Mouse (Mus musculus): ENCODE data around the gene Gm8897.
"Not testable (repeated sequence)": the region's sequence is repeated elsewhere in the genome, so short reads cannot be mapped to it uniquely, and the experiment has no call there.

Gm8897 gene

DNA sequence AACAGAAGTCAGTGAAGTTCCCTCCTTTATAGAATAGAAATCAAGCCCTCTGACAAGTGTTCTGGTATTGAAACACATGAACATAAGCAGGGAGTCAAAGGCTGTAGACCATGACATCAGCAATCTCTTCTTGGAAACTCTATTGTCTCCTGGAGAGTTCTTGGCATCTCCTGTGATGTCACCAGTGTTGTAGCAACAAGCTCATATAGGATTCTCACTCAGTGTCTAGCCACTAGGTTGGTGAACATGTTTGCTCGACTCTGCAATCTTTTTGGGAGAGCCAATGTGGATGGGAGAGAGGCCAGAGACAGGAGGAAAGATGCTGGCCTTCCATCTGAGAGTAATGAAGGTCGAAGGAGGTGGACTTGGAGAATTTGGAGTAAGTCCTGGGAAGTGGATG lies at the start of gene Gm8897:
TSS of gene Gm8897 (plus strand) at position 301 of the 400 bp plus-strand sequence.
- DNase-seq (ENCODE audit: low read depth, low spot score); H3K36me3 ChIP-seq (ENCODE audit: control insufficient read depth, insufficient read depth, low read length, poor library complexity, severe bottlenecking); H3K27me3 ChIP-seq (ENCODE audit: control insufficient read depth, insufficient read depth, low read length, poor library complexity, severe bottlenecking): not testable (repeated sequence)

DNA sequence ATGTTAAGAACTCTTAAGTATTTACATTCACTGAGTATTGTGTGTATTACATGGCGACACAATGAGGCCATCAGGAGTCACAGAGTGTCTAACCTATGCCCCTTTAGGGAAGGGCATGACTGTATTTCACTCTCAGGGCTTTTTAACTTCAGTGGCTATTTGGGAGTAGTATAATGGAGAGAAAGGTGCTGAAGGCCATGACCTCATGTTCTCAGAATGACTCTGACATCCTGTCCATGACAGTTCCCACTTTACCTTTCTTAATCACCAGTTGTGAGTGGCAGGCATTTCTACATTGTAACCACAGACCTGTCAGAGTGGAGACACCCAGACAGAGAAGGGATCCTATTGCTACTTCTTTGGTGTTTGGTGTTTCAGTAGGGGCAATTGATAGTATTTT lies 473 bp downstream of the Gm8897 start:
- not testable (repeated sequence) for H3K36me3 ChIP-seq (ENCODE audit: control insufficient read depth, insufficient read depth, low read length, poor library complexity, severe bottlenecking); DNase-seq (ENCODE audit: low read depth, low spot score); H3K27me3 ChIP-seq (ENCODE audit: control insufficient read depth, insufficient read depth, low read length, poor library complexity, severe bottlenecking)
